ENCODE assay signal across 26 mouse cellular contexts in genomic region chr7:117392863-117393569, GRCm38 (mm10). TPM values are rescaled to one million over a fixed set of nuclear protein-coding genes. Genes with fewer than 3 reads are reported as not detected.
DNase-seq lines count a peak whose midpoint lies in the region; ATAC-seq and TF ChIP-seq lines count a peak whose summit lies in the region.
"Had no signal": no experiment of that assay in that cellular context is flagged by ENCODE, and none has a peak within 500 bp of the region (broad histone marks: within the 10 kb centered on the region; RNA-seq: fewer than 3 reads in every experiment).

No protein-coding gene starts in this region.

- no peaks in the 10 kb centered on the region for H3K27me3 ChIP-seq in liver, embryonic 11.5 days (replicated peaks; ENCODE audit: control insufficient read depth, insufficient read depth, low read length)
- H3K27me3 ChIP-seq in thymus, adult 2 months (ENCODE audit: control insufficient read depth, insufficient read depth, low read length) = no peaks in the 10 kb centered on the region
- H3K27me3 ChIP-seq in liver, embryonic 12.5 days (replicated peaks) = no peaks in the 10 kb centered on the region
- H3K27me3 ChIP-seq: embryonic facial prominence, embryonic 15.5 days; hindbrain, embryonic 15.5 days; kidney, embryonic 15.5 days; limb, embryonic 13.5 days had no signal

- ATAC-seq in liver, embryonic 11.5 days (replicated peaks; ENCODE audit: low FRiP score) = no peak
- ATAC-seq in liver, embryonic 12.5 days = no peak
- 0 out of 2 replicates have a peak, but pooled peaks have one; percentile 8 for ATAC-seq in megakaryocyte progenitor cell, adult 5-6 weeks (replicated peaks; ENCODE audit: poor library complexity)
- ATAC-seq: forebrain, embryonic 14.5 days; midbrain, embryonic 16.5 days had no signal

- H3K9me3 ChIP-seq in liver, embryonic 11.5 days (ENCODE audit: control insufficient read depth, low read length) = no peaks in the 10 kb centered on the region
- no peaks in the 10 kb centered on the region for H3K9me3 ChIP-seq in liver, embryonic 12.5 days (replicated peaks)
- H3K9me3 ChIP-seq: embryonic facial prominence, embryonic 10.5 days; embryonic facial prominence, embryonic 15.5 days; hindbrain, embryonic 10.5 days; hindbrain, embryonic 15.5 days; kidney, embryonic 15.5 days had no signal

- 76% methylated on average over 13 of the region's 13 CpGs for WGBS in liver, embryonic 11.5 days
- 74% methylated on average over 13 of the region's 13 CpGs for WGBS in thymus, adult 2 months
- 63% methylated on average over 13 of the region's 13 CpGs for WGBS in liver, embryonic 12.5 days (ENCODE audit: insufficient replicate concordance)

- no peak for DNase-seq in liver, embryonic 11.5 days (ENCODE audit: low spot score)
- no peak for DNase-seq in liver
- DNase-seq in thymus, adult 2 months = no peak
- no peak for DNase-seq in thymus, postnatal 0 days (ENCODE audit: low spot score)
- no peak for DNase-seq in adrenal gland, adult (ENCODE audit: inconsistent age in 2 of 2, low spot score in 1 of 2)
- DNase-seq in cerebellum, adult 11-12 months = no peak
- DNase-seq: adrenal gland, adult 8-10 months; cerebellum, adult 11 months; cerebellum, adult 9-11 months; gastrocnemius, postnatal 36 days; heart, postnatal 14 days; kidney, adult 18-20 months; kidney, postnatal 25 days; lung, adult 18-20 months; right cerebral cortex, postnatal 25 days had no signal

- 0 out of 2 replicates have a peak overlapping the region, but pooled peaks have one; percentile 6 for H3K27ac ChIP-seq in liver, embryonic 11.5 days (ENCODE audit: low read depth, low read length)
- H3K27ac ChIP-seq in thymus, adult 2 months (ENCODE audit: control insufficient read depth, insufficient read depth, low read length) = peak overlapping the region; percentile 7; the same call in 1 of the 2 replicates
- 0 out of 2 replicates have a peak overlapping the region, but pooled peaks have one; percentile 56 for H3K27ac ChIP-seq in liver, embryonic 12.5 days
- H3K27ac ChIP-seq: embryonic facial prominence, embryonic 10.5 days; embryonic facial prominence, embryonic 15.5 days; hindbrain, embryonic 10.5 days; hindbrain, embryonic 15.5 days; kidney, embryonic 15.5 days; limb, embryonic 13.5 days; macrophage had no signal

- H3K4me1 ChIP-seq in liver, embryonic 11.5 days (replicated peaks; ENCODE audit: control insufficient read depth, insufficient read depth, low read length) = peaks cover 19% of the 10 kb centered on the region
- H3K4me1 ChIP-seq in thymus, adult 2 months (replicated peaks; ENCODE audit: control insufficient read depth, insufficient read depth, low read length) = peaks cover 20% of the 10 kb centered on the region
- H3K4me1 ChIP-seq in liver, embryonic 12.5 days = peaks cover 54% of the 10 kb centered on the region
- H3K4me1 ChIP-seq: embryonic facial prominence, embryonic 10.5 days; kidney, embryonic 15.5 days had no signal

- no peak overlapping the region for H3K4me2 ChIP-seq in liver, embryonic 11.5 days
- H3K4me2 ChIP-seq in liver, embryonic 12.5 days = no peak overlapping the region
- H3K4me2 ChIP-seq: embryonic facial prominence, embryonic 15.5 days; hindbrain, embryonic 15.5 days; kidney, embryonic 15.5 days; limb, embryonic 13.5 days had no signal

- TF ChIP-seq POLR2A in thymus, adult 2 months (IDR thresholded peaks at IDR 0.05; ENCODE audit: control insufficient read depth, extremely low read depth, insufficient read depth, low read length, poor library complexity) = no peak

- H3K36me3 ChIP-seq in liver, embryonic 11.5 days (ENCODE audit: control insufficient read depth, insufficient read depth, low read length) = no peaks in the 10 kb centered on the region
- H3K36me3 ChIP-seq in thymus, adult 2 months (ENCODE audit: control insufficient read depth, insufficient read depth, low read length) = no peaks in the 10 kb centered on the region
- H3K36me3 ChIP-seq in liver, embryonic 12.5 days = no peaks in the 10 kb centered on the region
- H3K36me3 ChIP-seq: embryonic facial prominence, embryonic 10.5 days; embryonic facial prominence, embryonic 15.5 days; hindbrain, embryonic 10.5 days; hindbrain, embryonic 15.5 days; kidney, embryonic 15.5 days had no signal

- no peak for TF ChIP-seq CTCF in thymus, adult 2 months (IDR thresholded peaks at IDR 0.05; ENCODE audit: borderline replicate concordance, control insufficient read depth, extremely low read depth, insufficient read depth, low read length, poor library complexity)

- no peak overlapping the region for H3K9ac ChIP-seq in liver, embryonic 11.5 days (ENCODE audit: low read depth, low read length)
- no peak overlapping the region for H3K9ac ChIP-seq in liver, embryonic 12.5 days
- H3K9ac ChIP-seq: embryonic facial prominence, embryonic 15.5 days; hindbrain, embryonic 15.5 days; kidney, embryonic 15.5 days; limb, embryonic 13.5 days had no signal

- no peak overlapping the region for H3K4me3 ChIP-seq in liver, embryonic 11.5 days (ENCODE audit: low read depth, low read length)
- no peak overlapping the region for H3K4me3 ChIP-seq in thymus, adult 2 months (ENCODE audit: control insufficient read depth, insufficient read depth, low read length)
- H3K4me3 ChIP-seq in liver, embryonic 12.5 days = no peak overlapping the region
- H3K4me3 ChIP-seq: embryonic facial prominence, embryonic 10.5 days; embryonic facial prominence, embryonic 15.5 days; hindbrain, embryonic 10.5 days; hindbrain, embryonic 15.5 days; kidney, embryonic 15.5 days; limb, embryonic 13.5 days had no signal

RNA-seq across cellular contexts. Expression of gene Xylt1, which starts 12.2 kb away (rescaled TPM):
- polyA plus RNA-seq in liver, embryonic 11.5 days (2014; fragmentation: Nextera tagmentation; extraction: Ambion mirVana) = 0.73 and 0.87 TPM in 2 replicates
- polyA plus RNA-seq in thymus, adult 2 months (2012; rRNA removed) = 5.7 and 7.8 TPM in 2 replicates
- polyA plus RNA-seq in thymus, postnatal 0 days (2015; fragmentation: Nextera tagmentation; extraction: Ambion mirVana) = 0.92 and 1.1 TPM in 2 replicates
- polyA plus RNA-seq in liver, embryonic 12.5 days (2016; fragmentation: Nextera tagmentation; extraction: Ambion mirVana) = 0.53 and 0.58 TPM in 2 replicates
- total RNA-seq in megakaryocyte progenitor cell, adult 5-6 weeks (2015) = 20.0 and 24.9 TPM in 2 replicates
- 12.0 and 17.1 TPM in 2 replicates for total RNA-seq in megakaryocyte progenitor cell, adult 5-6 weeks (2017)

Comparison
In these comparisons a context has a peak if more than half of its experiments do, and no peak if none do; other contexts are left out.
1. H3K27ac ChIP-seq: peak in every context shown above with its lines; median percentile 56 in liver, embryonic 12.5 days; 7 in thymus, adult 2 months; 6 in liver, embryonic 11.5 days.